Mouse (Mus musculus): ENCODE measurements around the gene Prdx5.

Gene Prdx5

GRCm38 (mm10) chr19:6937541-6938465 is 27.9 kb upstream of the Prdx5 start:
- DNase-seq (ENCODE audit: low read depth, low spot score) = no peak

- DNase-seq (ENCODE audit: low read depth, low spot score) = no peak
Observed at GRCm38 (mm10) chr19:6936299-6936698, 26.4 kb upstream of the Prdx5 start.

GRCm38 (mm10) chr19:6934195-6934977 is 24.5 kb upstream of the Prdx5 start, which contains the start of gene Kcnk4:
TSS of gene Kcnk4 (minus strand) at chr19:6934515.
- no peak for DNase-seq (ENCODE audit: low read depth, low spot score)

DNA sequence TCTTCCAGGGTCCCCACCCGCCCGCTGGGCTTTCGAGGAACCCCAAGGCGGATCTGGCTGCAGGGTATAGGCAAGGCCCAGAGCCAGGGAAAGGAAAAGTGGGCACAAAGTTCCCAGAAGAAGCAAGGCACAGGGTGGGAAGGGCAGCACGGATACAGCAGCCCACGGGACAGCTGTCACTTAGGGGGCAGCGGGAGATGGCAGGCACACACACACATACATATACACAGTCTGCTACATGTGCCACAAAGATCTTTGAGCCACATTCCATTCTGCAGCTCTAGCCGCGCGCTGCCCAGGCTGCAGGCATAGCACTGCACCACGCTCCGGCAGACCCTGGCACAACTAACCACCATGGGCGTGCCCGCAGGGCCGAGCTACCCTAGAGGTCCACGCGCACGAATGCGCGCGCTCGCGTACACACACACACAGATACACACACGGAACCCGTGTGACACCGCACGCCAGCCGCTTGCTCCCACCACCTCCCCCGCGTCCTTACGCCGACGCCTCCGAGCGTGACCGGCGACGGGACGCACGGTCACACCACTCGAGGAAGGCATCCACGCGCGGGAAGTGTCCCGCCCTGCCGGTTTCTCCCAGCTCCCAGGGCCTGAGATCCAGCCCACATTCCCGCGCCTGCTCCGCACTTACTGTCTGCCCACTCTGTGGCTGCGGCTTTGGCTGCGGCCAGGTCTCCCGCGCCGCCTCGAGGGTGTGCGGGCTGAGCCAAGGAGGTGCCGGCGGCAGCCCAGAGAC is 23.7 kb upstream of the Prdx5 start:
- no peak for DNase-seq (ENCODE audit: low read depth, low spot score)

- DNase-seq (ENCODE audit: low read depth, low spot score) = no peak
Observed at GRCm38 (mm10) chr19:6933102-6933435, 23.2 kb upstream of the Prdx5 start.

GRCm38 (mm10) chr19:6932018-6932417 is 22.1 kb upstream of the Prdx5 start:
- DNase-seq (ENCODE audit: low read depth, low spot score) = no peak

GRCm38 (mm10) chr19:6931002-6931401 is 21.1 kb upstream of the Prdx5 start:
- DNase-seq (ENCODE audit: low read depth, low spot score) = no peak

- no peak for DNase-seq (ENCODE audit: low read depth, low spot score)
Observed at GRCm38 (mm10) chr19:6928080-6928479, 18.2 kb upstream of the Prdx5 start.

DNA sequence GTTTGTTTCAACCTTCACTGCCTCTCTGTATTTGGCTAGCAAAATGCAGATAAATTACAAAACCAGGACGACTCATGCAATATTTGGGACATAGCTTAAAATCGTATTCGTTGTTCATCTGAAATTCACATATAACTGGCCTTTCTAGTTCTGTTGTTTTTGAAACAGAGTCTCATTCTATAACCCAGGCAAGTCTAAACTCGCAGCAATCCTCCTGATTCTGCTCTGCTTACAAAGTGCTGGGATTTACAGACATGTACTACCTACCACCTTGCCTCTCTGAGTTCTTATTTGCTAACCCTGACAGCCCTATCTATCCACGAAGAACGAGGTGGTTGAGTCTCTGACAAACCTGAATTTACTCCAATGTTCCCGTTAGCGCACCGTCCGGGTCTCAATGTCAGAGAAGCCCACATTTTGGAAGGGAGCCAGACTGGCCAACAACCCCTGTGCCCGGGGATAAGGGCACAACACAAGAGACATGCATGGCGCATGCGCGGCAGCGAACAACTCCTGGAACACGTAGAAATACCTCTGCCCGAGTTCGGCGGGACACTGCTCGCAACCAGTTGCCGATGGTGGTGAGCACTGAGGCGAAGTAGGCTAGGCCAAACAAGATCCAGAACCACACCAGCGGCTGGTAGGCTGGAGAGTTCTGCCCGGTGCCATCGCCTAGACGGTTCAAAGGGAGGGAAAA is 16.8 kb upstream of the Prdx5 start:
- DNase-seq (ENCODE audit: low read depth, low spot score) = peak; percentile 51

DNA sequence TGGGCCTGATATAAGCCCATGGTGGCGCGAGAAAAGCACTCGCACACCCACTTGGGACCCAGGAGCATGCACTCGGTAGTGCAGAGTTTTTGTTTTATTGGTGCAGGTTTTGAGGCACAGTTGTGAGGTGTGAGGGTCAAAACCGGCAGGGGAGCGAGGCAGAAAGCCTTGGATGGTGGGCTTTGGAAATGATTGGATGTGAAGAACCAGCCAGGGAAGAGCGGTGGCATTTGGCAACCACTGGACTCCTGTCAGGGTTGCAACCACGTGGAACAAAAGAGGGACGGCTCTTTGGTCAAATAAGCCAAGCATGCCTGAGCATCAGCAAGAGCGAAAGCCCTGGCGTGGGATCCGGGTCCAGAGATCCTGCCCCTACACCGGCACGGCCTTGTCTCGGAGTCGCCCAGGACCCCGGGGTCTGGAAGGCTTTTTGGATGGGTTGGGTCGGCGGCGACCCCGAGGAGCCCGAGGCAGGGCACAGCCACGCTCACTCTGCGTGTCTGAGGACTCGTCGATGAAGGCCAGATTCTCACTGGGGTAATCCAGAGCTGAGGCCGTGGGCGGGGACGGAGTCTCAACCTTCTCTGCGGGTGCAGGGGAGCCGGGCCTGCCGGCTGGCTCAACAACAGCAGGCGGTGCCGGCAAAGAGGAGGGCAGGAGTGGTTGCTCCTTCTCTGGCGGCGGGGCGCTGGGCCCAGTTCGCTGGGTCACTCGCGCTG is 15.9 kb upstream of the Prdx5 start:
- no peak for DNase-seq (ENCODE audit: low read depth, low spot score)

DNA sequence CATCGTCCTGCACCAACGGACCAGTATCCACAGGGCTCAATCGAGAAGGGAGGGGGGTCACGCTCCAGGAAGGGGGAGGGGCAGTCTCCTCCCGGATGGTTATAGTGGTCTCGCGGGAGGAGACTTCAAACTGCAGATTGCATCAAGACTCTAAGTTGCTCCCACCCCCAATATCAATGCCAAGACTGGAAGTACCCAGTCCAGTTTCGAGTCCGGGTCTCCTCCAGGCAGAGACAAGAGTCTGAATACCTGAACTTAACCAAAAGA is 15.3 kb upstream of the Prdx5 start, which contains the start of gene Catsperz:
Gene Catsperz, minus strand, starts transcription at position 74 of the 267 bp plus-strand sequence.
- DNase-seq (ENCODE audit: low read depth, low spot score) = no peak

DNA sequence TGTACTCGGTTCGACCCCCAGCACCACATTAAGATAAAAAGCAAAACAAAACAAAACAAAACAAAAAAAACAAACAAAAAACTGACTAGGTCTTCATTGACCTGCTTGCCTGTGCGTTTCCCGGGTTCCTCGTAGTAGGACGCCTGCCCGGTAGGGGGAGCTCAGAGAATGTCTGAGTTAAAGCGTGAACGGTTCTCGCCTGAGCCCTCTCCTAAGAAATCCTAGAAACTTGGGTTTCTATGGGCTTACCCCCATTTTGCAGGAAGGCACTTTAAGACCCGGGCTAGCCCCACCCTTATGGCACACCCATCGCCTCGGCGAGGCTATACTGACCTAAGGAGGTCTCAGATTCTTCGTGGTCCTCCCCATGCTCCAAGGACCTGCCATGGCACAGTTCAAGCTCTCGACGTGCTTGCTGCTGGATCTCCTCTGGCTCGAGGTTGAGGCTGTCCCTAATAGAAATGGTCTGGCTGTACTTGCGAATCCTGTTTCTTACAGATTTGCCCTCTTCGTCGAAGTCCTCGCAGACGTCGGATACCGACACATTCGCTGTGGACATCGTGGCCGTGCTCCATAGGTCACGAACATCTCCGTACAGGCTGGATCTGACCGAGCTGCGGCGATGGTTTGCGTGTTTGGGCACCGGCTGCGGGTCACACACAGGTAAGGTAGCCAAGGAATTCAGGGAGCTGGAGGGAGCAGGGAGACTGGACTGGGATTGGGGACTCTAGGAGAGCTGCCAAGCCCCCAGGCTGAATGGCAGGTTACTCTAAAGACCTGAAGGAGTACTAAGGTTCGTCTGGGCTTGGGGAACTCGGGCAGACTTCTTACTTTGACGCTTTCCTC is 14.8 kb upstream of the Prdx5 start:
- DNase-seq (ENCODE audit: low read depth, low spot score) = peak; percentile 68

GRCm38 (mm10) chr19:6922901-6923735 is 13.2 kb upstream of the Prdx5 start:
- no peak for DNase-seq (ENCODE audit: low read depth, low spot score)

- DNase-seq (ENCODE audit: low read depth, low spot score) = peak; percentile 99
Observed at GRCm38 (mm10) chr19:6921647-6922567, 12.0 kb upstream of the Prdx5 start, which contains the start of gene Esrra. TSS of gene Esrra (minus strand) at chr19:6921813.

DNA sequence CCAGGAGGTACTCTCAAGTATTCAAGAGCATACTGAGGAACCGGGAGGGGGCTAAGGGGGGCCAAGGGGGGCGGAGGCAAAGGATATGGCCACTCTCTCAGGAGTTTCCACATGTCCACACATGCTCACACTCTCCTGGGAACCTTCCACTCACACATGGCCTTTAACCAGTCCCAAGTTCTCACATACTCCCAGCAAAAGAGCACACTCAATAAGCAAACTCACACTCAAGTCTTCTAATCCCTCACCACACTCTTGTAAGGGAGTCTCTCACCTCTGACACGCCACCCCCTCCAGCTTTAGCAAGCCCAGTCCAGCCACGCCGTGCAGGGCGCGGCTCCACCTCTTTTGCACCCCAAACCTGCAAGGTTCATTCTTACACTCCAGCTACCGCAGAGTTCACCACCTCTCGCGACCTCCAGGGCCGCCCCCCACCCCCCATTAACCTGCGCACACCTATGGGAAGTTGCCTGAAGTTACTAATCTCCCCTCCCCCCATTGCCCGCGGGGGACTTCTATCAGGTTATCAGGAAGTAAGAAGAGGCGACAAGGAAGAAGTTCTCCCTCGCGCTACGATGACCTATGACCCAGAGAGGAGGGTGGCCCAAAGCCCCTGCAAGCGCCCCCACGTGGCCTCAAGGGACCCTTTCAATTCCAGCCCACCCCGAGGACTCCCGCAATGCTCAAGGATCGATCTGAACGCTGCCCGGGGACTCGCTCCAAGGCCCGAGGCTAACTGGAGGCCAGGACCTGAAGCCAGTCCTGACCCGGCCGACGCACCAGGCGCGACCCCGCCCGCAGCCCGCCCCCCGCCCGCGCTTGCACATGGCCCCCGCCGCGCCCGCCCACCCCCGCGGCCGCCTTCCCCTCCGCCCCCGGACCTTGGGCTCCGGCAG is 11.1 kb upstream of the Prdx5 start:
- no peak for DNase-seq (ENCODE audit: low read depth, low spot score)

DNA sequence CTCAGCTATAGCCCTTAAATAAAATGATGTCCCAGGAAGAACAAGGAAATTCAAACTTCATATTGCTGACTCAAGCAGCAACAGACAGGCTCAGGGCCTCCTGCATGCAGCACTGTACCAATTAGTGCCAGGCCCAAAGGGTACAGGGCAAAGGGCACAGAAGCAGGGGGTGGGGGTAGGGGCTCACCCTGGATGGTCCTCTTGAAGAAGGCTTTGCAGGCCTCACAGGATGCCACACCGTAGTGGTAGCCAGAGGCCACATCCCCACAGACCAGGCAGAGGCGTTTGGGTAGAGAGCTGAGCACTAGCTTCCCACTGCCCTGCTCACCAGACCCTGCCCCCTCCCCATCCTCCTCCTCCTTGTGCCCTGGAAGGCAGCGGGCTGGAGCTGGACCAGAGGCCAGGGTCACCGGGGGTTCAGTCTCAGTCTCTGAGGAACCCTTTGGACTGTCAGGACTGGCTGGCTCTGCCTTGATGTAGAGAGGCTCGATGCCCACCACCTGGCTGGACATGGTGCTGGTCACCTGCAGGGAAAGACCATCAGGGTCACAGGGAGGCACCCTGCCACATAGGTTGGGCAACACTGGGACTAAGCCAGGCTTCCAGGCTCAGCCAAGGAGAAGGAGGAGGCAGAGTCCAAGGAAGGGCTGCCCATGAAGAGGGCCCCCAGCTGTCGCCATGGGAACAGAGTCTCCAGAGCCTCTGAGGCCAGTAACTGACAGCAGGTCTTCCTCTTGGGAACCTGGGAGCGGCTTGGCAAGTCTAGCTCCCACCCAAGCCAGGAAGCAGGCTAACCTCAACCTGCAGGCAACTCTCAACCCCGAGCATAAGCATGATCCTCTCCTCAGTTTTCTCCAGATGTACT is 10.2 kb upstream of the Prdx5 start:
- DNase-seq (ENCODE audit: low read depth, low spot score) = no peak
